Comparison of ENCODE assay signal across 8 mouse cellular contexts in the genomic region with DNA sequence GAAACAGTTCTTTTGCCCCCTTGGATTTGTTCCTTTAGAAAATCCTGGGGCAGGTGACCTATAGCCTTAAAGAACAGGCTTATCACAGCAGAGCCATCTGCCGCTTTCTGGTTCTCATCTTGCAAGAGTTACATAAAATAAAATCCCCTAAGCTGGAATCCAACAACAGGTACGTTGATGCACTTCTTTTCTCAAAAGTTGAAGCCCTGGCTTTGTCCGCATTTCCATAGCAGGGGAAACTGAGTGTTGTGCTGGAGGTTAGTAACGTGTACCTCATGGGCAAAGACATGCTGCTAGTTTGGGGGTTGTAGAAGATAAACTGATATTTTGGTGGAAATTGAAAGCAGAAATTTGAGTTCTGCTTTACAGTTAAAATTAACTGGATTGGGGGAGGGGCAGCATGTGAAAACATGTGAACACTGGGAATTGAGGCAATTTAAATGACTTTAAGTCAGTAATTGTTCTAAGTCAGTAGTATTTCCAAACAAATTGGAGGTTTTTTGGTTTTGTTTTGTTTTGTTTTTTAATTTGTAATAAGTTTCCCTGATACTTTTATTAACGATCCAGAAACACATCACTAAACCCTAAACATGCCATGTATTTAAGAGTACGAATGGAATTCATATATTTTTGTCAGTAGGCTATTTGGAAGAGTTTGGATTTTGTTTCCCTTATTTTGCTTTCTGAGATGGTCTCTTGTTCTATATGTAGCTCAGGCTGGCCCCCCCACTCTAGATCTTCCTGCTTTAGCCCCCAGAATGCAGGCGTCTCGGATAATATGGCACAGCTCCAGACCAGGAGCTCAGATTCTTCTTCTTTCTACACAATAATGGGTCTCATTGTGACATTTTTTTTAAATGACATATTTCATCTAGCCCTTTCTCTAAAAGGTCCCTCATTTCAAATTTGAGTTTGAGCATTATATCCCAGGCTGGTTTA. TPM values are rescaled to one million over a fixed set of nuclear protein-coding genes. Genes with fewer than 3 reads are reported as not detected.
DNase-seq lines count a peak whose midpoint lies in the region; ATAC-seq and TF ChIP-seq lines count a peak whose summit lies in the region.

No protein-coding gene starts in this region.

- H3K4me1 ChIP-seq in megakaryocyte, embryonic 14.5 days = peaks cover 44% of the 10 kb centered on the region
- H3K4me1 ChIP-seq in hindbrain, embryonic 13.5 days (replicated peaks) = peaks cover 55% of the 10 kb centered on the region
- H3K4me1 ChIP-seq in midbrain, postnatal 0 days (ENCODE audit: insufficient read depth, low read length) = no peaks in the 10 kb centered on the region

- H3K27me3 ChIP-seq in megakaryocyte, embryonic 14.5 days (replicated peaks) = no peaks in the 10 kb centered on the region
- H3K27me3 ChIP-seq in hindbrain, embryonic 13.5 days = no peaks in the 10 kb centered on the region
- H3K27me3 ChIP-seq in midbrain, postnatal 0 days (ENCODE audit: insufficient read depth, low read length) = no peaks in the 10 kb centered on the region

- no peak for TF ChIP-seq CTCF in midbrain, postnatal 0 days (IDR thresholded peaks at IDR 0.05)

- peak overlapping the region; percentile 48 for H3K27ac ChIP-seq in hindbrain, embryonic 13.5 days
- no peak overlapping the region for H3K27ac ChIP-seq in midbrain, postnatal 0 days (ENCODE audit: low read depth, low read length)

- H3K4me2 ChIP-seq in hindbrain, embryonic 13.5 days = peak overlapping the region; percentile 79
- H3K4me2 ChIP-seq in midbrain, postnatal 0 days (ENCODE audit: low read depth, low read length, poor library complexity, severe bottlenecking) = peak overlapping the region; percentile 71

- no peaks in the 10 kb centered on the region for H3K9me3 ChIP-seq in megakaryocyte, embryonic 14.5 days
- H3K9me3 ChIP-seq in hindbrain, embryonic 13.5 days = no peaks in the 10 kb centered on the region
- H3K9me3 ChIP-seq in midbrain, postnatal 0 days (ENCODE audit: low read length) = no peaks in the 10 kb centered on the region

- ATAC-seq in megakaryocyte, adult 5-6 weeks (ENCODE audit: poor library complexity, severe bottlenecking) = no peak
- no peak for ATAC-seq in hindbrain, embryonic 13.5 days (ENCODE audit: low FRiP score)
- no peak for ATAC-seq in midbrain, postnatal 0 days (ENCODE audit: low FRiP score)

- peak; percentile 31 to 43 for DNase-seq in cerebellum, adult 18-20 months
- no peak for DNase-seq in cerebellum, adult 9-11 months
- DNase-seq in midbrain, postnatal 0 days (ENCODE audit: low spot score) = no peak
- no peak for DNase-seq in frontal cortex, adult 2 months (ENCODE audit: extremely low spot score in 1 of 2, low spot score in 1 of 2)
- DNase-seq in ovary, postnatal 36 days (ENCODE audit: low spot score) = no peak

- H3K4me3 ChIP-seq in megakaryocyte, embryonic 14.5 days (replicated peaks) = peak overlapping the region; percentile 88
- H3K4me3 ChIP-seq in hindbrain, embryonic 13.5 days = peak overlapping the region; percentile 51
- peak overlapping the region; percentile 52 for H3K4me3 ChIP-seq in midbrain, postnatal 0 days (ENCODE audit: low read depth, low read length)

- H3K9ac ChIP-seq in hindbrain, embryonic 13.5 days = peak overlapping the region; percentile 75
- peak overlapping the region; percentile 48 for H3K9ac ChIP-seq in midbrain, postnatal 0 days (replicated peaks; ENCODE audit: low read length, poor library complexity, severe bottlenecking)

- peaks cover 52% of the 10 kb centered on the region for H3K36me3 ChIP-seq in megakaryocyte, embryonic 14.5 days (replicated peaks; ENCODE audit: low read length)
- H3K36me3 ChIP-seq in hindbrain, embryonic 13.5 days = peaks cover 12% of the 10 kb centered on the region
- H3K36me3 ChIP-seq in midbrain, postnatal 0 days (ENCODE audit: insufficient read depth, low read length) = 0 out of 2 replicates have a peak, but pooled peaks cover 5% of the 10 kb centered on the region

- 38% methylated on average over 8 of the region's 8 CpGs for WGBS in hindbrain, embryonic 13.5 days
- 30% methylated on average over 8 of the region's 8 CpGs for WGBS in midbrain, postnatal 0 days

RNA-seq across cellular contexts. Expression of a gene that starts 3.4 kb away (rescaled TPM):
- 29.6 and 36.7 TPM in 2 replicates for polyA plus RNA-seq in megakaryocyte, embryonic 14.5 days (2012; ENCODE audit: insufficient read depth, low replicate concordance)
- total RNA-seq in megakaryocyte, adult 5-6 weeks (2015) = 146 and 153 TPM in 2 replicates
- 157 and 197 TPM in 2 replicates for total RNA-seq in megakaryocyte, adult 5-6 weeks (2017)
- 51.8 and 52.7 TPM in 2 replicates for polyA plus RNA-seq in hindbrain, embryonic 13.5 days (2015; fragmentation: Nextera tagmentation; extraction: Ambion mirVana)
- total RNA-seq in midbrain, postnatal 0 days (2014; rRNA removed) = 15.2 and 21.3 TPM in 2 replicates
- 20.7 and 21.3 TPM in 2 replicates for polyA plus RNA-seq in midbrain, postnatal 0 days (2015; fragmentation: Nextera tagmentation; extraction: Ambion mirVana)
- 41.6 and 51.6 TPM in 2 replicates for polyA plus RNA-seq in frontal cortex, adult 2 months (2012; rRNA removed)

Comparison
In these comparisons a context has a peak if more than half of its experiments do, and no peak if none do; other contexts are left out.
1. DNase-seq: peak in cerebellum, adult 18-20 months (2 of 2); none in cerebellum, adult 9-11 months (single experiment), midbrain, postnatal 0 days (single experiment), frontal cortex, adult 2 months (0 of 2) and ovary, postnatal 36 days (single experiment).
2. Peak in every context shown above with its lines, with median percentiles within 50 percentile points of each other: H3K4me3 ChIP-seq.